Mouse (Mus musculus): ENCODE data around the gene Cyth1. TPM values are rescaled to one million over a fixed set of nuclear protein-coding genes. Genes with fewer than 3 reads are reported as not detected.
A peak's percentile ranks its signal among the peaks of the same experiment; 100 is the strongest.

Cyth1 gene
- total RNA-seq, 2 experiments from 2014 or later: 101 to 108 TPM

DNA sequence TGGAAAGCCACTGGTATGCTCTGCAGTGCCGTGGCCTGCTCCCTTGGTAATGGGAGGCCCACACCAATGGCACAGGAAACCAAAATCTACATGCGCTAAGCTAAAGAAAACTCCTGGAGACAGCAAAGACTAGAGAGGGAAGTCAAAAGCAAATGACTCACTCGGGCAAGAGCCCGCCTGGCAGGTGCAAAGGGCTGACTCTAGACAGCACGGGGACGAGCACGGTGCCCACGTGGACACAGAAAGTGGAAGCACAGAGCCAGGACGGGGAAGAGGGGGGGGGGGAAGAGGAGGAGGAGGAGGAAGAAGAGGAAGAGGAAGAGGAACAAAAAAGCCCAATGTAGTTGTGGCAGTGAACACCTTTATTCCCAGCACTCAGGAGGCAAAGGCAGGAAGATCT lies 26.7 kb upstream of the Cyth1 start:
- TF ChIP-seq CTCF (conservative IDR thresholded peaks at IDR 0.05): no peak
- DNase-seq (ENCODE audit: low spot score in 2 of 2): no peak
- no peak overlapping the region for H3K27ac ChIP-seq
- no peak overlapping the region for H3K4me3 ChIP-seq

DNA sequence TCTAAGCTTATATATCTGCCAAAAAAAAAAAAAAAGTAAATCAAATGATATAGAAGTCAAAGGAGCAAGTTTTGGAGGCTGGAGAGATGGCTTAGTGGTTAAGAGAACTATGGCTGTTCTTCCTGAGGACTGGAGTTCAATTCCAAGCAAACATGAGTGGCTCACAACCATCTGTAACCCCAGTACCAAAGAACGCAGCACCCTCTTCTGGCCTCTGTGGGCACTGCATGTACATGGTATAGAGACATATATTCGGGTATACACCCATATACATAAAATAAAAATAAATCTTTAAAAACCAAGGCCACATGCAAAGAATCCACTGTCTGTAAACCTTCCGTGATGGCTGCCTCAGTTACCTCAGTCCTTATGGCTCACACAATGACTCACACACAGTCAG lies 21.4 kb upstream of the Cyth1 start:
- DNase-seq (ENCODE audit: low spot score in 2 of 2): no peak

DNA sequence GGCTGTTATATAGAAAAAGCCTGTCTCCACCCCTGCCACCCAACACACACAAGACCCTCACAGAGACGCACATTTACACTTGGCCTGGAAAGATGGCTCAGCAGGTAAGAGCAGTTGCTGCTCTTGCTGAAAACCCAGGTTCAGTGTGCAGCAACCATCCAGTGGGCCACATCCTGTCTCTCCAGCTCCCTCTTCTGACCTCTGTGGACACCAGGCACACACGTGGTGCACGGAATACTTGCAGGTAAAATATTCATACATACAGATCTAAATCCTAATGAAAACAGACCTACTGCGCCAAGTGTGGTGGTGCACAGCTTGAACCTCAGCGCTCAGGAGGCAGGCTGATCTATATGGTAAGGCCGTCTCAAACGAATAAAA lies 18.3 kb upstream of the Cyth1 start:
- TF ChIP-seq CTCF (conservative IDR thresholded peaks at IDR 0.05): peak; percentile 38
- no peak for DNase-seq (ENCODE audit: low spot score in 2 of 2)
- H3K27ac ChIP-seq: no peak overlapping the region
- H3K4me3 ChIP-seq: no peak overlapping the region

More for the DNA sequence above, 21.4 kb upstream of the Cyth1 start:
- Histone ChIP-seq H3K4me3 (no peak overlapping the region), H3K27ac (no peak overlapping the region)
- TF ChIP-seq CTCF (conservative IDR thresholded peaks at IDR 0.05): peak; percentile 73

DNA sequence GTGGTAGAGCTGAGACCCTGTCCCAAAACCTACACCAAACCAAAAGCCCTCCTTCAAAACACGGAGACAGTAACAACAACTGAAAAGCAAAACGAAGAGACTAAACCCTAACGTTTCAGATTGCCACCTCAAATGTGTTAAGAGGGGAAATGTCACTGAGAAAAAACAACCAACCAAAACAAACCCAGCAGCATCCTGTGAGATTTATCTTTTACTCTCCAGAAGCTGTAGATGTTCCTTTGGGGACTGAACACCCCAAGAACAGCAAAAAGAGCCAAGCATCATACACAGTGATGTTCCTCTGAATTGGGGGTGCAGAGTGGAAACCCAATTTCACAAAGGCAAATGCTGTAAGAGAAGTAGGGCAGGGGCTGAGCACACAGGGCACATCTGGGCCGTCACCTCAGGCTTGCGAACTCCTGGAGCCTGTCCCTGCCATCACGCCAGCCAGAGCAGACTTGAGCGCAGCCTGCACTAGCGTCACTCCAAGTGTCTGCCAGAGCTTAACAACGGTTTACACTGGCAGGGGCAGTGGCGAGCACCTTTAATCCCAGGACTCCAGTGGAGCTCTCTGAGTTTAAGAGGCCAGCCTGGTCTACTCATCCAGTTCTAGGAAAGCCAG lies 17.8 kb upstream of the Cyth1 start:
- Histone ChIP-seq H3K4me3 (no peak overlapping the region), H3K27ac (no peak overlapping the region)
- TF ChIP-seq CTCF (conservative IDR thresholded peaks at IDR 0.05): no peak

DNA sequence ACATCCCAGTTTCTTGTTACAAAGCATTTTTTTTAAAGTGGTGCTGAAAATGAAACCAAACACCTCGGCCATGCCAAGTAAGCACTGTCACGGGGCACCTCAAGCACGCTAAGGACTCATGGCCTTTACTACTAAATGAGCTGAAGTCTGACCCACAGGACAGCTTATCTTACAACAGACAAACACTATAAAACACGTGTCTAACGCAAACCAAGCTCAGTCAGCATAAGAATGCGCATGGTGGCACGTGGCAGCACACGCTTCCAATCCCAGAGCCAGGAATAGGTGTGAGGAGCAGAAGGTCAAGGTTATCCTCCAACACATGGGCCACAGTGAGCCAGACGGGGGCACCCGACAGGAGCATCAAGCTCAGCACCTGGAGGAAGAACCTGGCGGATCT lies 17.2 kb upstream of the Cyth1 start:
- no peak for TF ChIP-seq CTCF (conservative IDR thresholded peaks at IDR 0.05)
- no peak overlapping the region for H3K4me3 ChIP-seq
- no peak for DNase-seq (ENCODE audit: low spot score in 2 of 2)

More for the DNA sequence above, 17.8 kb upstream of the Cyth1 start:
- DNase-seq (ENCODE audit: low spot score in 2 of 2): no peak

DNA sequence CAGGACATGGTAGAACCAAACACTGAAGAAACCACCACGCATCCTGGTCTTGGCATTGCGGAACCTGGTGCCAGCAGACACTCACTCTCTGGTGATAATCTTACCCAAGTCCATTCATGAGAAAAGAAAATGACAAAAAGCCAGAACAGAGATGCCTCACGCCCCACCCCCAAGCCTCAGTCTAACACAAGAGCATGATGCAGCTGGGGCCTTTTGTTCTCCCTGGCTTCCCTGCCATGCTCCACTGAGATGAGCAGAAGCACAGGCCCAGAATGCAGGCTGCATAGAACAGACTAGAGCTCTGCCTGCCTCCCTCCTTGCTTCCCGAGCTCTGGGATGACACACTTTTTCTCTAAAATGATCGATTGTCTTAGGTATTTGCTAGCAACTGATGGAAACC lies 14.8 kb upstream of the Cyth1 start:
- no peak overlapping the region for H3K4me3 ChIP-seq
- peak; percentile 58 to 70 for DNase-seq (ENCODE audit: low spot score in 2 of 2)
- H3K27ac ChIP-seq: peak overlapping the region; percentile 76
- no peak for TF ChIP-seq CTCF (conservative IDR thresholded peaks at IDR 0.05)

More for the DNA sequence above, 17.2 kb upstream of the Cyth1 start:
- H3K27ac ChIP-seq: no peak overlapping the region

DNA sequence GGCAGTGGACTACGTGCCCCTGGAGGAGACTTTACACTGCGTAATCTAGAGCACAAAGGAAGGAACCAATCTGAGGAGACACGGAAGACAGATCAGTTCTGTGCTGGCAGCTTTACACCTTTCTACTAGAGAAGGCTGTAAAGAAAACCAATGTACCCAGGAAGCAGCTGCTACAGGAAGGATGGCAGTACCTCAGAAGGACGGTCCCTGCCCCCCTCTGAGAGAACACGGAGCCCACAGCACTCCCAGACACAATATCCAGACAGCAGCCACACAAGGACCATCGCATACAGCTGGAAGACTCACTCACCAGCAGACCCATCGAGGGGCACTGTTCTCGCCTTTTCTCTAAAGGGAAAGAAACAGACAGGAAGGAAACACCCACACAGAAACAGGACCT lies 11.7 kb upstream of the Cyth1 start:
- Histone ChIP-seq H3K27ac (no peak overlapping the region), H3K4me3 (no peak overlapping the region)
- no peak for DNase-seq (ENCODE audit: low spot score in 2 of 2)
- TF ChIP-seq CTCF (conservative IDR thresholded peaks at IDR 0.05): no peak

DNA sequence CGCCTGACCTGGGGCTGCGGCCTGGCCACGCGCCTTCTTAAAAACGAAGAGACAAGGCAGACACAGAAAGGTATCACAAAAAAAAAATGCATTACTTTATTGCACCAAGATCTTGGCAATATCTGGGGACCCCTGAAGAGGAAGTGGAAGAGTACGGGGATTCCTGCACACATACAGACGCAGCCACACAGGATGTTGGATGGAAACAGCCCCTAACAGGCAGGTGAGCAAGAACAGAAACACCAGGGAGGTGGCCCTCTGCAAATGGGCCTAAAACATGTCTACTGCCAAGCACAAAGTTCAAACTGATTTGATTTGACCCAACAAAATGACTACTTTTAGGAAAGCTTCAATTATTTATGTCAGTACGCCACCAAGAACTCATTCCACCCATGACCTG lies 11.2 kb upstream of the Cyth1 start:
- TF ChIP-seq CTCF (conservative IDR thresholded peaks at IDR 0.05): no peak

DNA sequence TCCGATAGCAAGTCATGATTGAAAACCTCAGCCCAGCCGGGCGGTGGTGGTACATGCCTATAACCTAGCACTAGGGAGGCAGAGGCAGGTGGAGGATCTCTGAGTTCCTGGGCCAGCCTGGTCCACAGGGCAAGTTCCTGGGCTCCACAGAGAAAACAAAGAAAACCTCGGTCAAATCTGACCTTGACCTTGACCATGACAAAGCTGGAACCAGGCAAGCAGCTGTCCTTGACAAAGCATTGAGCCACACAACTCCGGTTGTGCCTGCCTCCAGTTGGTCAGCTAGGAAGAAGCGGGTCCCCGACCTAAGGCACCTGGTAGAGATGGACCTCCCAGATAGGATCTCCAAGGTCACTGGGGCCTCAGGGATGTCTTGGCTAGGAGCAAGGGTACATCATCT lies 8.0 kb upstream of the Cyth1 start:
- TF ChIP-seq CTCF (conservative IDR thresholded peaks at IDR 0.05): no peak
- no peak for DNase-seq (ENCODE audit: low spot score in 2 of 2)
- Histone ChIP-seq H3K4me3 (no peak overlapping the region), H3K27ac (no peak overlapping the region)

More for the DNA sequence above, 11.2 kb upstream of the Cyth1 start:
- Histone ChIP-seq H3K4me3 (no peak overlapping the region), H3K27ac (no peak overlapping the region)
- DNase-seq (ENCODE audit: low spot score in 2 of 2): no peak

DNA sequence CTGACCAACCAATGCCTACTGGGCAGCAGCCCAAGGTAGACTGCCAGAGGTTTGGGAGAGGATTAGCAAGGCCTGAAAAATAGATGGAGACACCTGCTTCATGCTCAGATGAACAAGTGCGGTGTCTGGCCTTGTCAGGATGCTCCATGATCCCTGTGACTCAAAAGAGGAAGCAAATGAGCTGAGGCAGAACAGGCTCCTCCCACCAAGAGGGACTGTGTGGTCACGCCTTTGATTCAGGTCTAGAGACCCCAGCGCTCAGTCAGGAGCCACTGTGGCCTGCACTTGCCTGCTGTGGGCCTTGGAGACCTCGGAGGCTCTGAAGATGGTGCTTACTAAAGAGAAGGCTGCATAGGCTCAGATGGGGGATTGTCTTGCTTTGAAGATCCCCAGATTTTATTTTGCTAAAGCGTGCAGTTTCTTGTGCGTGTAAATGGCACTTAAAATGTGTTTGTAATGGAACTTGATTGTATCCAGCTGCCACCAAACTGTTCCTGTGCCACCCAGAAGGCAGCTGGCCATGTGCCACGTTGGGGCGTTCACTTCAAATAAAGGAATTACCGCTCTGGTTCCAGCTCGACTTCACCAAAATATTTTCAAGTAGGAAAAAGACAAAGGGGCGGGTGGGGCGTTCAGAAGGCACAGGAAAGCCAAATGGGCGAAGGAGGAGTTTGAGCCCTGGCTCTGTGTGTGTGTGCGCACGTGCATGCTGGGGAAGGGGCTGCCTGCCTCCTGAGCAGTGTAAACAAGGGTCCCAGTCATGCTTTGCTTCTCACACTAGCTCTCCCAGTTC lies 6.0 kb upstream of the Cyth1 start:
- DNase-seq (ENCODE audit: low spot score in 2 of 2): peak; percentile 71 to 80
- Histone ChIP-seq H3K27ac (peak overlapping the region; percentile 88), H3K4me3 (no peak overlapping the region)
- no peak for TF ChIP-seq CTCF (conservative IDR thresholded peaks at IDR 0.05)

DNA sequence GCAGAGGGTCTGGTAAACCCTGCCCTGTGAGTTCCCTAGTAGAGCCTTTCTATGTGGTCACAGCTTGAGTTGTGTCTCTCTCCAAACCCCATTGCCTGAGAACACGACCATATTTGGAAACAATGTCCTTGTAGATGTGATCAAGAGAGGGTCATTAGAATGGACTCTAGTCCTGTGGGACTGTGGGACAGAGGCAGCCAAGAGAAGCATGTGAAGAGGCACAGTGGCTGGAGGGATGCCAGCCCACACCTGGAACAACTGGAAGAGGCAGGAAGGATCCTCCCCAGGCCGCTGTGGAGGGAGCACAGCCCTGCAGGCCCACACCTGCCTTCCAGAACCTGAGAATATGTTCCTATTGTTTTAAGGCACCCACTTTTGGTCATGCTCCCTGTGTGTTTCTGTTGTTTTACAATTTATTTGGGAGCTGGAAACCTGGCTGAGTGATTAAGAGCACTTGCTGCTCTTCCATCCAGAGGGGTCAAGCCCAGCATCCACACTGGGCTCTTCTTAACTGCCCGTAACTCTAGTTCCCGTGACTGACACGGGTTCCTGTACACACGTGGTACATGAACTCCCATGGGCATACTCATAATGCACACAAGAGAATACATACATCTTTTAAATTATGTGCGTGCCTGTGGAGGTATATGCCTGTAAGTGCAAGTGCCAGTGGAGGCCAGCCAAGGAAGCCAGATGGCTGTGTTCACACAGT lies 5.2 kb upstream of the Cyth1 start:
- Histone ChIP-seq H3K27ac (peak overlapping the region; percentile 88), H3K4me3 (no peak overlapping the region)
- no peak for DNase-seq (ENCODE audit: low spot score in 2 of 2)
- no peak for TF ChIP-seq CTCF (conservative IDR thresholded peaks at IDR 0.05)

DNA sequence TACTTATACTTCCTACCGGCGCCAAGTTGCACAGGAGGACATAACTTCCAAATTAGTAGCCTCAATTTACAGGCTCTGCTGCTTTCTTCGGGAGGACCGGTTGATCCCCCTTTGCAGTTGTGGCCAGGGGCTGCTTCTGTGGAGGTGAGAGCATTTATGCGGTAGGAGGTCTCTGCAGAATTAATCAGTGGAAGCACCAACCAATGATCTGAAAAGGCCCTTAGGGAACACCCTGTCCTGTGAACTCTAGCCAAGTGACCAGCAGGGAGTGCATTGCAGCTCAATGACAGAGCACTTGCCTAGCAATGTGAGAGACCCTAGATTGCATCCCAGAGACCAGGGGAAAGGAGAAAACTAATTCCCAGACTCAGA lies 606 bp upstream of the Cyth1 start:
- Histone ChIP-seq H3K27ac (peak overlapping the region; percentile 88), H3K4me3 (peak overlapping the region; percentile 91)
- no peak for TF ChIP-seq CTCF (conservative IDR thresholded peaks at IDR 0.05)
- no peak for DNase-seq (ENCODE audit: low spot score in 2 of 2)

DNA sequence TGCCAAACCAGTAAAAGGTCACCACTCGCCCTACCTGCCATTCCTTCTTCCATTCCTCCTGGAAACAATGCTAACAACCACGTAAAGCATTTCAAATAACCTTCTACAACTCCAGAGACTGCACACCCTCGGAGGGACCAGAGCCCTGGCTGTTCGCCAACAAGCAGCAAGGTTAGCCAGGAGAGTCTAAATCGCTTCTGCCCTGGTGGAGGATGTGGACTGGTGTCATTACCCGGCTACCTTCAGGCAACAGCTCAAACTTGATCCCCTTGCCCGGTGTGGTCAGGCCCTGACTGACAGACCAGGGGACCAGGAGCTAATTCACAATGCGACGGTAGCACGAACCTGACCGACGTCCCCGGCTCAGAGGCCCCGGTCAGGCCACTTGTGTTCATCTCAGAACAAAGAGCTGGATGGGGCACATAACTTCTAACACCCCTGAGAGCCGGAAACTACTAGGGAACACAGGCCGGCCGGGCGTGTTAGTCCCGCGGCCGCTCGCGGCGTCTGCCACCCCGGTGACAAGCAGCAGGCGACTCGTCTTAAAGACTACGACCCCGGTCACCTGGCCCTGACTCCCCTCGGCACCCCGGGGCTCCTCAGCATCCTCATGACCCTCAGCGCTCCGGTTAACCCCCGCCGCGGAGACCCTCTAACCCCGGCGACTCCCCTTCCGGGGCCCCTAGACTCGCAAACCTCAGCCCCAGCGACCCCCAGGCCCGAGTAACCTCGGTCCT lies 865 bp downstream of the Cyth1 start:
- peak in 1 of 2 experiments; percentile 30 for DNase-seq (ENCODE audit: low spot score in 2 of 2)
- peak overlapping the region; percentile 91 for H3K4me3 ChIP-seq
- TF ChIP-seq CTCF (conservative IDR thresholded peaks at IDR 0.05): no peak
- H3K27ac ChIP-seq: peak overlapping the region; percentile 84
